Mouse (Mus musculus): ENCODE results near the gene Rprml.

DNA sequence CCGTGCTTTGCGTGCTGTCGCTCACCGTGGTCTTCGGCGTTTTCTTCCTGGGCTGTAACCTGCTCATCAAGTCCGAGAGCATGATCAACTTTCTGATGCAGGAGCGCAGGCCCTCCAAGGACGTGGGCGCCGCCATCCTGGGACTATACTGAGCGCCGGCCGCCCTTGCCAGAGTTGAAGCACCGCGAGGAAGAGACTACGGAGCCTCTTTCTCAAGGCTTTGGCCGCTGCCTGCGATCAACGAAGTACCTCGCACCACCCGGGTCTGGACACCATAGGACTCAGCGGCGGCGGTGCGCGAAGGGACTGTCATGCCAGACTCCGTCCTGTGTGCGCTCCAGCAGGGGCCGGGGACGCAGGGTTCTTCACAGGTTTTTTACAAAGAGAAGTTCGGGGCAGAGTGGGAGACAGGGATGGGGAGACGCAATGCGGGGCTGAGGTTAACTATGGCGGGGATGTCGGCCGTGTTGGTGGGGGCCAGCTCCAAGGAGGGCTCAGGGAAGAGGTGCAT is 668 bp downstream of the Rprml start:
- TF ChIP-seq CTCF (IDR thresholded peaks at IDR 0.05; ENCODE audit: borderline replicate concordance, control insufficient read depth, extremely low read depth, insufficient read depth, low read length, poor library complexity) (no peak), POLR2A (IDR thresholded peaks at IDR 0.05; ENCODE audit: control insufficient read depth, extremely low read depth, insufficient read depth, low read length, poor library complexity) (no peak)
